30 mouse cellular contexts compared by ENCODE assay signal in the genomic region with DNA sequence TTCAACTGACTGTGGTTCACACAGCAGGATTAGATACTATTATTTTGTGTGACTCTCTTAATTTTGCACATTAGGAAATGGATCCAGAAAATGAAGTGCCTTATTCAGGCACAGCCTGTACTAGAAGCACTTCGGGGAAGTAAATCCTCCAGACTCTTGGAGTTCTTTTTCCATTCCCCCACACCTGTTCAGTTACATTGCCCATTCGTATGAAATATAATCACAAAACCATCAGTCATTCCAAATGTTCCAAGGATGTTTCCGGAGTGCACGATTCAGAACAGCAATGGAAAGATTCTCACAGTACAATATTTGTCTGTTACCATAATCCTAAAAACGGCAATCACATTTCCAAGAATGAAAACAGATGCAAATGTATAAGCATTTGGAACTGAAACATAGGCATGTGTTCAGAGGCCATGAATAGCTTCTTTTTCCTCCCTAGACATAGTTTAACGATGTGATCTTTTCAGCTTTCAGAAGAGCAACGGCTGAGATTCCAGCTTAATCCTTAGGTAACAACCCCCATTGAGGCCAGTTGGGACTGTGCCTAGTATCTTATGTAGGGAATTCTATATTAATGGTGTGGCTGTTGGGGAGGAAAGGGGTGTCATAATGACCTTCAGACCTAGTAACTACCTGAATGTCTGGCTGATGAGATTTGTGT. TPM values are rescaled to one million over a fixed set of nuclear protein-coding genes. Genes with fewer than 3 reads are reported as not detected.
"Had no signal": no experiment of that assay in that cellular context is flagged by ENCODE, and none has a peak within 500 bp of the region (broad histone marks: within the 10 kb centered on the region; RNA-seq: fewer than 3 reads in every experiment).

No protein-coding gene starts in this region.

- H3K4me3 ChIP-seq: layer of hippocampus, adult 2 months; left cerebral cortex, adult 2 months; liver, embryonic 12.5 days; liver, embryonic 15.5 days; lung, embryonic 15.5 days; megakaryocyte, embryonic 14.5 days; midbrain, embryonic 10.5 days; midbrain, embryonic 13.5 days; myocyte; neural tube, embryonic 13.5 days had no signal

- H3K9me3 ChIP-seq: liver, embryonic 12.5 days; liver, embryonic 15.5 days; lung, embryonic 15.5 days; megakaryocyte, embryonic 14.5 days; midbrain, embryonic 10.5 days; midbrain, embryonic 13.5 days; neural tube, embryonic 13.5 days had no signal

- H3K36me3 ChIP-seq: liver, embryonic 12.5 days; liver, embryonic 15.5 days; lung, embryonic 15.5 days; midbrain, embryonic 10.5 days; midbrain, embryonic 13.5 days; neural tube, embryonic 13.5 days had no signal

- H3K27me3 ChIP-seq: liver, embryonic 12.5 days; liver, embryonic 15.5 days; lung, embryonic 15.5 days; megakaryocyte, embryonic 14.5 days; midbrain, embryonic 13.5 days; neural tube, embryonic 13.5 days had no signal

- DNase-seq: kidney, adult 18-20 months; kidney, adult 9 months; kidney, postnatal 14 days; kidney, postnatal 4 days; layer of hippocampus, adult 9-11 months; layer of hippocampus, postnatal 36 days; liver; lung, adult 18-20 months; lung, postnatal 10 days; lung, postnatal 36 days; retina, postnatal 1 day; right cerebral cortex, postnatal 25 days; thymus, adult 2 months; thymus, postnatal 14 days; thymus, postnatal 4 days had no signal

- H3K27ac ChIP-seq: layer of hippocampus, adult 2 months; left cerebral cortex, adult 2 months; liver, embryonic 12.5 days; liver, embryonic 15.5 days; lung, embryonic 15.5 days; midbrain, embryonic 10.5 days; midbrain, embryonic 13.5 days; neural tube, embryonic 13.5 days; stomach, postnatal 0 days had no signal

- H3K4me2 ChIP-seq: liver, embryonic 12.5 days; liver, embryonic 15.5 days; lung, embryonic 15.5 days; midbrain, embryonic 13.5 days; neural tube, embryonic 13.5 days had no signal

- ATAC-seq: liver, embryonic 12.5 days; midbrain, embryonic 13.5 days; midbrain, embryonic 16.5 days had no signal

- H3K4me1 ChIP-seq: liver, embryonic 12.5 days; liver, embryonic 15.5 days; lung, embryonic 15.5 days; megakaryocyte, embryonic 14.5 days; midbrain, embryonic 10.5 days; midbrain, embryonic 13.5 days; neural tube, embryonic 13.5 days had no signal

- H3K9ac ChIP-seq: liver, embryonic 12.5 days; liver, embryonic 15.5 days; lung, embryonic 15.5 days; midbrain, embryonic 13.5 days; neural tube, embryonic 13.5 days had no signal

RNA-seq across cellular contexts. Expression of gene Rtl3, which starts 30.8 kb away (rescaled TPM):
- total RNA-seq: left cerebral cortex, adult 2 months; left cerebral cortex, postnatal 36 days; monocyte, adult 5-6 weeks; neutrophil, adult 5-6 weeks had no signal
